Mouse (Mus musculus): ENCODE results near the gene Frmpd1. TPM values are rescaled to one million over a fixed set of nuclear protein-coding genes. Genes with fewer than 3 reads are reported as not detected.

The Frmpd1 gene
- polyA plus RNA-seq (2016; fragmentation: Nextera tagmentation; extraction: Ambion mirVana), result 0.27 and 0.38 TPM in 2 replicates

DNA sequence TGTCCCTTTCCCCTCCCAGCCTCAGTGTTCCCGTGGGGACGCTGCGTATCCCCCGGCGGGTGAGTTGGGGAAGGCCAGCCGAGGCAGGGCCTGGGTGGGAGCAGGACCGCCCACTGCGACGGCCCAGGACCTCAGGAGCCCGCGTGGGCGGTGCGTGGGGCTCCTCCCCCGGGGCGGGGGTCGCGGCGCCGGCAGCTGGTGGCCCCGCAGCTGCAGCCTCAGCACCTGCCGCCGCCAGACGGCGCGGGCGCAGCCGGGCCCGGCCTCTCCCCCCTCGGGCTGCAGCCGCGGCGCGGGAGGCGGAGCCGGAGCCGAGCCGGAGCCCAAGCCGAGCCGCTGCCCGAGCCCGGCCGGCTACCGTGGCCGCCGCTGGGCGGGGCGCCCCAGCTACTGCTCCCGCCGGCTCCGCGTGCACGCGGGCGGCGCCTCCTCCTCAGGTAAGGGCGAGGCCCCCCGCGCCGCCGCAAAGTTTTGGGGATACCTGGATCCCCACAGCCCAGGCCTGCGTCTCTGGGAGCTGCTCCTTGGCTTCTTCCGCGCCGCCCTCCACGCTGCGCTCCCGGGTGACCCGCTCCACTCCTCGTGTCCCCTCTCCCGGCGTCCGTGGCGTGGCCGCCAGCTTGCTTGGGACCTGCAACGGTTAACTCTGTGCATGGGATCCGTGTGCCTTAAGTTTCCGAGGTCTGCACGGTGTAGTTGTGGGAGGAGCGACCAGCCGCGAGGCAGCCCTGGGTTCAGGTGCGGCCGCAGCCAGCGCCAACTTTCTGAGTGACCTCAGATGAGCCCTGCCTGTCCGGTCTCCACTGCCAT, at the start of gene Frmpd1:
Gene Frmpd1, plus strand, starts transcription at position 355 of the 810 bp plus-strand sequence.
- Histone ChIP-seq H3K9me3 (replicated peaks) (no peaks in the 10 kb centered on the region), H3K9ac (peak within 1 kb of the TSS; percentile 55), H3K27ac (no peak within 1 kb of the TSS), H3K4me2 (peak within 1 kb of the TSS; percentile 93), H3K27me3 (replicated peaks) (peaks cover 90% of the 10 kb centered on the region), H3K4me1 (peaks cover 15% of the 10 kb centered on the region), H3K4me3 (peak within 1 kb of the TSS; percentile 60), H3K36me3 (no peaks in the 10 kb centered on the region)
- under 1% methylated on average over 72 of the region's 85 CpGs for WGBS (ENCODE audit: insufficient replicate concordance)
- peak; percentile 61 for ATAC-seq

GRCm38 (mm10) chr4:45137636-45138035, 47.0 kb upstream of the Frmpd1 start:
- WGBS (ENCODE audit: insufficient replicate concordance), result 33% methylated on average over 4 of the region's 4 CpGs

GRCm38 (mm10) chr4:45141835-45142234, 42.8 kb upstream of the Frmpd1 start:
- Histone ChIP-seq H3K4me1 (0 out of 2 replicates have a peak, but pooled peaks cover 8% of the 10 kb centered on the region), H3K27me3 (replicated peaks) (peaks cover 17% of the 10 kb centered on the region), H3K9me3 (replicated peaks) (no peaks in the 10 kb centered on the region), H3K27ac (no peak overlapping the region), H3K36me3 (no peaks in the 10 kb centered on the region), H3K9ac (no peak overlapping the region), H3K4me3 (no peak overlapping the region), H3K4me2 (no peak overlapping the region)
- 56% methylated on average over 5 of the region's 5 CpGs for WGBS (ENCODE audit: insufficient replicate concordance)
- no peak for ATAC-seq

More at GRCm38 (mm10) chr4:45137636-45138035, 47.0 kb upstream of the Frmpd1 start:
- Histone ChIP-seq H3K9me3 (replicated peaks) (no peaks in the 10 kb centered on the region), H3K27ac (no peak overlapping the region), H3K4me3 (no peak overlapping the region), H3K4me2 (no peak overlapping the region), H3K27me3 (replicated peaks) (peaks cover 10% of the 10 kb centered on the region), H3K9ac (no peak overlapping the region), H3K4me1 (0 out of 2 replicates have a peak, but pooled peaks cover 3% of the 10 kb centered on the region), H3K36me3 (no peaks in the 10 kb centered on the region)
- no peak for ATAC-seq

DNA sequence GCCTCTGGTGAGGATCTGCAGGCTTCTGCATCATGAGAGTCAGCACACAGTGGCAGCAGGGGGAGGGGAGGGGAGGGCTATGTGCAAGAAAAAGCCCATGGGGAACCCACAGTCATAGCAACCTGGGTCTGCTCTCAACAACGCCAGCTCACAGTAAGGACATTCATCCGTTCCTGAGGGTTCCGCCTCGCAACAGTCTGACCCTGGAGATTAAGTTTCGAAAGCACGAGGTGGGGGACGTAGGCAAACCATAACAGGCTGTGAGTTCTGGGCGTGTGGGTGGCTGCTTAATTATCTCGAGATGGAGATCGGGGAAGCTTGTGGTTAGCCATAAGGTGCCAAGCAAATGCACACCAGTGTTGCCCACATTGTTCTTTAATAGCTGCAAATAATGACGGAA, 42.3 kb upstream of the Frmpd1 start:
- no peak for ATAC-seq
- WGBS (ENCODE audit: insufficient replicate concordance), result 21% methylated on average over 11 of the region's 11 CpGs
- H3K4me2 ChIP-seq, result no peak overlapping the region

GRCm38 (mm10) chr4:45143005-45143404, 41.7 kb upstream of the Frmpd1 start:
- H3K9ac ChIP-seq, result no peak overlapping the region
- no peaks in the 10 kb centered on the region for H3K9me3 ChIP-seq (replicated peaks)
- 0 out of 2 replicates have a peak, but pooled peaks cover 8% of the 10 kb centered on the region for H3K4me1 ChIP-seq
- H3K27me3 ChIP-seq (replicated peaks), result peaks cover 17% of the 10 kb centered on the region
- H3K36me3 ChIP-seq, result no peaks in the 10 kb centered on the region
- H3K4me3 ChIP-seq, result no peak overlapping the region
- WGBS (ENCODE audit: insufficient replicate concordance), result 64% methylated on average over 8 of the region's 8 CpGs
- H3K4me2 ChIP-seq, result no peak overlapping the region
- ATAC-seq, result no peak
- H3K27ac ChIP-seq, result no peak overlapping the region

More for the DNA sequence above, 42.3 kb upstream of the Frmpd1 start:
- peaks cover 17% of the 10 kb centered on the region for H3K27me3 ChIP-seq (replicated peaks)
- H3K9ac ChIP-seq, result no peak overlapping the region
- no peak overlapping the region for H3K27ac ChIP-seq
- H3K4me1 ChIP-seq, result 0 out of 2 replicates have a peak, but pooled peaks cover 8% of the 10 kb centered on the region
- H3K9me3 ChIP-seq (replicated peaks), result no peaks in the 10 kb centered on the region
- H3K36me3 ChIP-seq, result no peaks in the 10 kb centered on the region
- H3K4me3 ChIP-seq, result no peak overlapping the region

- Histone ChIP-seq H3K27me3 (replicated peaks) (no peaks in the 10 kb centered on the region), H3K36me3 (no peaks in the 10 kb centered on the region), H3K4me2 (no peak overlapping the region), H3K4me3 (no peak overlapping the region), H3K4me1 (peaks cover 15% of the 10 kb centered on the region), H3K27ac (no peak overlapping the region), H3K9me3 (replicated peaks) (no peaks in the 10 kb centered on the region), H3K9ac (no peak overlapping the region)
- 64% methylated on average over 3 of the region's 3 CpGs for WGBS (ENCODE audit: insufficient replicate concordance)
- ATAC-seq, result no peak
Observed at GRCm38 (mm10) chr4:45156433-45156832, 28.2 kb upstream of the Frmpd1 start.

DNA sequence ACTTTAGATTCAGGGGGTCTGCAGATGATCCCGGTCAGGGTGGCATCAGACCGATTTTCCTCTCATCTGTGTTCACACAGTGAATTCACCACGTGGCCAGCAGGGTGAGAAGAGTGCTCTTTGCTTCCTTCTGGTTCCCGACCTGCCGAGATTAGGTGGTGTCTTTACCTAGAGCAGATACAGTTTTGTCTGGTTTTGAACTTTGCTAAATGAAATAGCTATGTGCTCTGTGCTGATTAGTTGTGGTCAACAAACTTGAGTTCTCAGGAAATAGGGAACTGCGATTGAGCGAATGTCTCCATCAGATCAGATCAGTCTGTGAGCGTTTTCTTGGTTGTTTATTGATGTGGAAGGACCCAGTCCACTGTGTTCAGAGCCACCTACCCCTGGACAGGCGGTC, 26.1 kb upstream of the Frmpd1 start:
- WGBS (ENCODE audit: insufficient replicate concordance), result 33% methylated on average over 9 of the region's 9 CpGs
- Histone ChIP-seq H3K9ac (no peak overlapping the region), H3K4me2 (no peak overlapping the region), H3K36me3 (no peaks in the 10 kb centered on the region), H3K9me3 (replicated peaks) (no peaks in the 10 kb centered on the region), H3K27me3 (replicated peaks) (no peaks in the 10 kb centered on the region), H3K4me1 (peaks cover 19% of the 10 kb centered on the region), H3K4me3 (no peak overlapping the region), H3K27ac (no peak overlapping the region)
- ATAC-seq, result no peak

DNA sequence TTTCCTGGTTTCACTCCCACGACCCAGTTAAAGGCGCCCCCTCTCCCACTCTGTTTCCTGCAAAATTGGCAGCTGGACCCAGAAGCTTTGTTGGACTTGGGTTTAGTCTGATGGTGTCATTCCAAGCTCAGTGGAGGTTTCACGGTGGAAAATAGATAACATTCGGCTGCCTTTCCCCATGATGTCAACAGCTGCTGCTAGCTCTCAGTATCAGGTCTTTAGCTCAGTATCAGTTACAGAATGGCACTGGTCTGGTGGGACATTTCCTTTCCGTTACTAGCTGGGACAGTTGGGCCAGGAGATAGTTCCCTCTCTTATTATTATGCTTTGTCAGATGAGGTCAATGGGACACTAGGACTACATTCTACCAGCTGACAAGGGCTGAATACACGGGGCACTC, 23.9 kb upstream of the Frmpd1 start:
- 23% methylated on average over 6 of the region's 6 CpGs for WGBS (ENCODE audit: insufficient replicate concordance)
- H3K4me3 ChIP-seq, result no peak overlapping the region
- H3K4me2 ChIP-seq, result peak overlapping the region; percentile 20
- H3K36me3 ChIP-seq, result no peaks in the 10 kb centered on the region
- no peak overlapping the region for H3K9ac ChIP-seq
- ATAC-seq, result peak; percentile 30; the same call in 1 of the 2 replicates
- no peak overlapping the region for H3K27ac ChIP-seq
- H3K27me3 ChIP-seq (replicated peaks), result no peaks in the 10 kb centered on the region
- no peaks in the 10 kb centered on the region for H3K9me3 ChIP-seq (replicated peaks)
- peaks cover 19% of the 10 kb centered on the region for H3K4me1 ChIP-seq

- H3K27me3 ChIP-seq (replicated peaks), result no peaks in the 10 kb centered on the region
- 16% methylated on average over 1 of the region's 1 CpGs for WGBS (ENCODE audit: insufficient replicate concordance)
- H3K4me3 ChIP-seq, result no peak overlapping the region
- H3K4me1 ChIP-seq, result peaks cover 19% of the 10 kb centered on the region
- no peak overlapping the region for H3K4me2 ChIP-seq
- H3K36me3 ChIP-seq, result no peaks in the 10 kb centered on the region
- no peak overlapping the region for H3K9ac ChIP-seq
- H3K9me3 ChIP-seq (replicated peaks), result no peaks in the 10 kb centered on the region
- ATAC-seq, result no peak
- no peak overlapping the region for H3K27ac ChIP-seq
Observed at GRCm38 (mm10) chr4:45163711-45164110, 21.0 kb upstream of the Frmpd1 start.

DNA sequence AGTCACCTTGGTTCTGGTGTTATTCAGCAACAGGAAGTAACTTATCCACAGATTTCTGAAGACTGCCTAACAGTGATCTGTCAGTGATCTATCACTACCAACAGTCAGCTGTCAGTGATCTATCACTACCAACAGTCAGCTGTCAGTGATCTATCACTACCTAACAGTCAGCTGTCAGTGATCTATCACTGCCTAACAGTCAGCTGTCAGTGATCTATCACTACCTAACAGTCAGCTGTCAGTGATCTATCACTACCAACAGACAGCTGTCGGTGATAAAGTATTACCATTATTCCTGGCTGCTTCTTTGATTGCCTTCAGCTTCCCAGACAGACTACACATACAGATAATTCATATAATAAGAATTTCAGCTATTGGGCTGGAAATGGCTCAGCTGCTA, 19.2 kb upstream of the Frmpd1 start:
- Histone ChIP-seq H3K36me3 (no peaks in the 10 kb centered on the region), H3K9ac (no peak overlapping the region), H3K27me3 (replicated peaks) (no peaks in the 10 kb centered on the region), H3K9me3 (replicated peaks) (no peaks in the 10 kb centered on the region), H3K4me1 (peaks cover 13% of the 10 kb centered on the region), H3K4me2 (no peak overlapping the region), H3K27ac (no peak overlapping the region), H3K4me3 (no peak overlapping the region)
- ATAC-seq, result no peak
- WGBS (ENCODE audit: insufficient replicate concordance), result 62% methylated on average over 1 of the region's 1 CpGs

DNA sequence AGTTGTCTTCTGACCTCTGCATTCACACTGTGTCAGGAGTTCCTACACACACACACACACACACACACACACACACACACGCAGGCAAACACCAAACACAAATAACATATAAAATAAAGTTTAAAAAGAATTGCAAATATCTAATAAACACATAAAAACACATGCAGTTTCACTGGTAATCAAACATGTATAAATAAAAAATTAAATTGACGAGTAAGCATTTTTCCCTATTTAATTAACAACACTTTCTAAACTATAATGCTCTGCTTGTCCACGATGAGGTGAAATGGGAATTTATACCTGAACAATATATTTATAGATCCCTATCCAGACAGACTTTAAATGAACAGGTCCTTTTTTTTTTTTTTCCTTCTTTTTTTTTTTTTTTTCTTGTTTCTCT, 18.7 kb upstream of the Frmpd1 start:
- H3K4me1 ChIP-seq, result peaks cover 9% of the 10 kb centered on the region
- WGBS (ENCODE audit: insufficient replicate concordance), result 67% methylated on average over 3 of the region's 3 CpGs
- no peaks in the 10 kb centered on the region for H3K36me3 ChIP-seq
- H3K27ac ChIP-seq, result no peak overlapping the region
- no peak overlapping the region for H3K4me2 ChIP-seq
- no peak overlapping the region for H3K4me3 ChIP-seq
- no peaks in the 10 kb centered on the region for H3K27me3 ChIP-seq (replicated peaks)
- no peak overlapping the region for H3K9ac ChIP-seq
- no peaks in the 10 kb centered on the region for H3K9me3 ChIP-seq (replicated peaks)
- ATAC-seq, result no peak

GRCm38 (mm10) chr4:45171340-45171739, 13.3 kb upstream of the Frmpd1 start:
- 72% methylated on average over 9 of the region's 9 CpGs for WGBS (ENCODE audit: insufficient replicate concordance)
- Histone ChIP-seq H3K36me3 (no peaks in the 10 kb centered on the region), H3K9ac (no peak overlapping the region), H3K27ac (no peak overlapping the region), H3K4me3 (no peak overlapping the region), H3K4me1 (no peaks in the 10 kb centered on the region), H3K27me3 (replicated peaks) (no peaks in the 10 kb centered on the region), H3K9me3 (replicated peaks) (no peaks in the 10 kb centered on the region), H3K4me2 (no peak overlapping the region)
- no peak for ATAC-seq
